Mouse (Mus musculus) cerebellum, adult 8-10 months (tissue): ENCODE data around the gene Tmc4.
"Not testable (repeated sequence)": the region's sequence is repeated elsewhere in the genome, so short reads cannot be mapped to it uniquely, and the experiment has no call there.

Source experiments
- DNase-seq: peaks from one replicate; pipeline ENCODE4 v3.0.0; 2022

The Tmc4 gene

DNA sequence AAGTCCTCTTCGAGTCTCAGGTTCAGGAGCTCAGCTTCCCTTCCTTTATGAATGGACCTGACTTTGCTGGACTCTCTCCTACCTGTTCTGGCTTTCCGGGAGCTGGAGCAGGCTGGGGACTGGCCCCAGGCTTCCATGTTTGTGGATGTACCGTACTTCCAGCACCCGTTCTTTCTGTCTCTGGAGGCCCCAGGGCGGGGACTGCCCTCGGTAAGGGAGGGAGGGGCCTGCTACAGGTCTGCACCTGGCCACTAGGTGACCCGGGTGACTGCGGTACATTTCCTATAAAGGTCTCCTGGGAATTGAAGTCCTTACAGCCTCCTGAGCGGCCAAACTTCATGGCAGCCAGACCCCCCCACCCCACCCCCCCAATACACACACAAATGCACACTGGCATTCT, at the start of gene Tmc4:
Tmc4 (minus strand) TSS at position 212 of the 400 bp plus-strand sequence.
- no peak for DNase-seq

DNA sequence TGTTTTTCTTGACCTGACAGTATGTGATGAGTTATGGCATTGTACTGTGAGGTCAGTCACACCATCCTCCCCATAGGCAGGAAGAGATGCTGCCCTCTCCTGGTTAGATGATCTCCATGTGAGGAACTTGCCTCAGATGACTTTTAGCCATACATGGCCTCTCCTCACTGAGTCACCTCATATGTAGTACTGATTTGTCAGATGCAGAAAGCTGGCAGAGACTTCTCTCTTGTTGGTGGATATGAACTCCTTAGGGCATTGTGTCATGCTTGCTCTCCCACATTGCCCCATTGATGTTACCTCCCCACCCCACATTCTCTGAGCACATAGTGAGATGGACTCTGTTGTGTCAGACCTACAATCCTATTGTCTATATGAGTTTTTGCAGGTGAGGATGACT, 48.1 kb upstream of the Tmc4 start:
- DNase-seq, result not testable (repeated sequence)

DNA sequence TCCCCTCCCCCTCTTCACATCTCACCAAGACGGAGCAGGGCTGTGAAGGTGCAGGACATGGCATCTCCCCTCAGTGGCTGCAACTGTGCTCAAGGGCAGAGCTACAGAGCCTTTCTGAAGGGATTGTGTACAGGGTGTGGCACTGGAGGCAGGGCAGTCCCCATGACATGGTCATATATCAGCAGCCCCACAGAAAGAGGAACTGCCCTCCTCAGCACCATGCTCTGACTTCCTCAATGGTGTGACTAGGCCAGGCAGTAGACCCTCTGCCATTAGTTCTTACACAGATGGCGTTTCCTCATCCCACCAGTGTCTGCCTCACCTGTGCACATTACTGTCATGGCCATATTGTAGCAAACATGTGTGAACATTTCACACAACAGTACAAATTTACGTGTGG, 42.9 kb upstream of the Tmc4 start, which contains the start of gene Pirb:
Pirb (minus strand) TSS at position 124 of the 400 bp plus-strand sequence.
- DNase-seq, result not testable (repeated sequence)

DNA sequence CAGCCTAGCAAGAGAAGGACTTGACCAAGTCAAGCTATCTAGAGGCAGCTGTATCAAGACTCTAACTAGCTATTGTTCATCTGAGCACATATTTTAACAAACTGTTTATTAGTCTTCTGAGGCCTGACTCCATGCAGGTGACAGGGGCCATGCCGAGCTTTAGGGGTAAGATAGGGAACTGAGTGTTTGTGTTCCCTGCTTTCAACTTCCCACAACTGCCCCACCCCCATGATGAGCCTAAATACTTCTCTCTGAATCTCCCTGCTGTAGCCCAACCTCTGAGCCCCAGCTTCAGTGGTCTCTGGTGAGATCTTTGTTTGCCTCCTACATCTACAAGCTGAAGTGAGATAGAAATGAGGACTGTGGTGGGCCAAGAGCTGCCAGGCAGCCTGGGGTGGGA, 37.9 kb upstream of the Tmc4 start:
- no peak for DNase-seq

DNA sequence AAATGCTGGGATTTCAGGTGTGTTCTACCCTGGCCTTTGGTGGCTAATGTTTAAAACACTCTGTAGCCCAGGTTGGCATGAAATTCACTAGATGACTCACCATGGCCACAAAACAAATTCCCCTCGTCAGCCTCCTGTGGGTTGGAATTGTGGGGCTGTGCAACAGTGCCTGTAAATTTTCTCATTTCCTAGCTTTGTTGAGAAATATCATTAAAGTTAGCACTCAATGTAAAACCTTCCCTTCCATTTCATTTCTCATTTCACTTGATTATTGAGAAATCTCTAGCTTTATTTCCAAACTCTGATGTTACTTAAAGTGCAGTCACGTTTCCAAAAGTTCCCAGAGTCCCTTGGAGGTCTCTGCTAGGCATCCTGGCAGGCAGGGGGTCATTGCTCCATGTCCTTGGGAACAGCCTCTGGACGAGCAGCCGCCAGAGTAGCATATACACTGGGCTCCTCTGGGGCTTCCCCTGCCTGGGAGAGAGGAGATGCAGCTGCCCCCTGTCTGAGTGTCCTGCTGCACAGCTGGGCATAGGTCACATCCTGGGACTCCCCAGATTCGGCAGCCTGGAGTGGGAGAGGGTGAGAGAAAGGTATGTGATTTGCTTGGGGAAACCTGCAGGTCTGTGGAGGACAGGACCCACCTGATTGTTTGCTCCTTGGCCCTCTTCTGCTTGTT, 35.0 kb upstream of the Tmc4 start:
- DNase-seq, result no peak

DNA sequence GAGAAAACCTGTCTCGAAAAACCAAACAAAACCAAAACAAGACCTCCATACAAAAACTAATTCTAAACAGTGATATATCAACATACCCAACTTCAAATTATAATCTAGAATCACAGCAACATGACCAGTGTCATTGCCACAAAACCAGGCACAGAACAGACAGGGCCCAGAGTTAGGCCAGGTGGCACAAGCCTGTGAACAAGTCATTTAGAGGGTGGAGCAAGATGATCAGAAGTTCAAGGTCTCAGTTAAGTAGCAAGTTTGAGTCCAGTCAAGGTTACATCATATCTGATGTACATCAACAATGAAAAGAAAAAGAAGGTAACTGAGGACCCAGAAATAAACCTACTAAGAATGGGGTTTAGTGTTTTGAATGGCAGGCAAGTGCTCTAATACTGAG, 31.6 kb upstream of the Tmc4 start:
- no peak for DNase-seq

DNA sequence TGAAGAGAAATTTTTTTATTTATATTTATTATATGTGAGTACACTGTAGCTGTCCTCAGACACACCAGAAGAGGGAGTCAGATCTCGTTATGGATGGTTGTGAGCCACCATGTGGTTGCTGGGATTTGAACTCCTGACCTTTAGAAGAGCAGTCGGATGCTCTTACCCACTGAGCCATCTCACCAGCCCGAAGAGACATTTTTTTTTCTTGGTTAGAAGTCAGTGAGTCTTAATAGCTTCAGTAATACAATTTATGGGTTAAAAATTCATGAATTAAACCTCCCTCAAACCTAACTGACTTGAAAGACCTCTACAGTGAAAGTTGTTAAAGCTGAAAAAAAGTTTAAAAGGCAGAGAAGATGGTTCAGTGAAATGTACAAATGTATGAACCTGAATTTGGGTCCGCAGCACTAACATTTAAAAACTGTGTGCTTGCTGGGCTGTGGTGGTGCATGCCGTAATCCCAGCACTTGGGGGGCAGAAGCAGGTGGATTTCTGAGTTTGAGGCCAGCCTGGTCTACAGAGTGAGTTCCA, 31.2 kb upstream of the Tmc4 start:
- not testable (repeated sequence) for DNase-seq

DNA sequence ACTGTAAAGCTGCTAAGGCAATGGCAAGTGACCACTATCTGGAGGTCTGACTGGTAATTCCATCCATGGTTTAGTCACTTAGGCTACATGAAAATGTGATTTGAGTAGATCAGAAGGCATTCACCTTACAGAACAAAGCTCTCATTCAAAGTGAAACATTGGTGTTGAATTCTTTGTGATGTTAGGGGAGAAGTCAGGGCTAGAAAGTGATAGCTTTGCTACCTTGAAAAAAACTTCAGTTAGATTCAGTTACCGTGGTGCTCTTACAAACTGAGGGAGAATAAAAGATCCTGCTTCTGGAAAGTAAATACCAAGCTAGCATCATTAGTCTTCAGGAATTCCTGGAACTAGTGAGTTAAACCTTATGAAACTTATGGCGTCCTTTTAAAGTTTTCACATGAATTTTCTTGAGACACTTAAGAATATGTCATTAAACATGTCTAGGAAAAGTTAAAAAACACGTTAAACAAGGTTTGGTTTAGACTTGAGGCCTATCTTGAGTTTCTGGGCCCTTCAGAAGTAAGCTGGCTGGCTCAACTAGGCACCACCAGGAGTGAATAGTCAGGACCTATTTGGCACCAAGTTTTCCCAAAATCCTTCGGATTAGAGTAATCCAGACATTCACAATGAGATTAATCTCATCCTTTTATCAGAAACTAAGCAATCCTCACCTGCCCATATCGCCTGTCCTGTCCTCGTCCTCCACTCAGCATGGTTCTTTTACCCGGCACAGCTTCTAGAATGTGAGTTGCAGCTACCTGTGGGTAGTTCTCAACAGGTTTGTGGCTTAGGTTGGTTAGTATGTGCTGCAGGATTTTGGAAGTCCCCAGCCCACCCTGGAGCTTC, 30.4 kb upstream of the Tmc4 start:
- no peak for DNase-seq

DNA sequence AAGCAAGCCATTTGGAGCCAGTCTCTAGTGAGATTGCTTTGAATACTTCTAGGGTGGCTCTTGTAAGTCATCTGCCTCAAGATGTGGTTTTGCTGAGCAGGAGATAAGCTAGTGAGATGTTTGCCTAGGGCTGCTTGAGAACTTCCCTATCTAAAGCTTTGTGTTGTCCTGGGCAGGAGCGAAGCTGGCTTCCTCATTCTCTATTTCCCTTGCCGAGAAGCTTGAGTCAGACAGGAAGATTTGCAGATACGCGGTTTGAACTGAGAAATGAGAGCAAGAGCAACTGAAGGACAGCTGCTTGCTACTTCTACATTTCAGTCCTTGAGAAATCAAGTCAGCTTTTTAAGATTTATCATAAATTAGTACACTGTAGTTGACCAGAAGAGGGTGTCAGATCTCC, 29.7 kb upstream of the Tmc4 start:
- DNase-seq, result no peak

DNA sequence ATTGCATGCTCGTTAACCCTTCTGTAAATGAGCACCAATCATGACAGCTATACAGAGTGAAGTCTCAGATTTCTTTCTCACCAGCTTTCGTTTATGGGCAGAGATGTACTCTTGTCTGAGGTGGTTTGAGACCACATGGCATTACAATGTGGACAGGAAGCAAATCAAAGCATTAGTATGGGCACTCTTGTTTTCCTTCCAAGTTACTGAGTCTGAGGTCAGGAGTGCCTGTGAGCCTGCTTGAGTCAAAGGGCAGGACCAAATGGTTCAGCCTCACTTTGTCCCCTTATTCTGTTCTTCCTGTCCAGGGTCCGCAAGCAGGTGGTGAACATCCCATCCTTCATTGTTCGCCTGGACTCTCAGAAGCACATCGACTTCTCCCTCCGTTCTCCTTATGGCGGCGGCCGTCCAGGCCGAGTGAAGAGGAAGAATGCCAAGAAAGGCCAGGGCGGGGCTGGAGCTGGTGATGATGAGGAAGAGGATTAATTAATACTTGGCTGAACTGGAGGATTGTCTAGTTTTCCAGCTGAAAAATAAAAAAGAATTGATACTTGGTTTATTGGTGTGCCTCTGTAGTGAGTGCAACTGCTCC, 29.1 kb upstream of the Tmc4 start:
- DNase-seq, result no peak

DNA sequence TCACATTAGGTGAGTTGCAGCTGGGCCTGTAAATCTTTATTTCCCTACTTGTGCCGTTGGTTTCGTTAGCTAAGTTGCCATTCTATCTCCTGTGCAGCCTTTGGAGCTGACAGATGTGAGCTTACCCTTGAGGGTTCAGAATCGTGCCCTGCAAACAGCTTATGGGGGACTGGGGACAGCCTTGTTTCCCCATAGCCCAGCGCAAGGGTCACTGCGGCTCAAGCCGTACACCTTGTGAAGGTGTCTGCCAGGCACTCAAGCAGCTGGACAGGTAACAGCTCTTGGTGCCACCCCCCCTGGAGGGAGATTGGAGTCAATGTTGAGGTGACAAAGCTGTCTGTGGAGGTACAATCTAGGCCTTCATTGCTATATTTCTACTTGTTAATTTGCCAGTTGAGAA, 28.6 kb upstream of the Tmc4 start:
- no peak for DNase-seq

DNA sequence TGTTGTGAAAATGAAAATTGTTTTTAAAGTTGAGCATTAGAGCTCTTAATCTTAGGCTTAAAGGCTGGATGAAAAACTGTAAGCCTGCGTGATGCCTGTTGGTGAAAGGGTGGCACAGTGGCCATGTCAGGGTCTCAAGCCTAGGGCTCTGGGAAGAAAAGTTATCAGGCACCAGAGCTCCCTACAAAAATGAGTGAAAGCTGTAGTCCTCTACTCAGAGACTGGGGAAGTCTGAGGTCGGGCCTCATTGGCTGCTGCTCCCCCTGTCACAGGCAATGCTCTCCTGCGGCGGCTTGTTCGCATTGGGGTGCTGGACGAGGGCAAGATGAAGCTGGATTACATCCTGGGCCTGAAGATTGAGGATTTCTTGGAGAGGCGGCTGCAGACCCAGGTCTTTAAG, 28.1 kb upstream of the Tmc4 start:
- DNase-seq, result peak; percentile 9

DNA sequence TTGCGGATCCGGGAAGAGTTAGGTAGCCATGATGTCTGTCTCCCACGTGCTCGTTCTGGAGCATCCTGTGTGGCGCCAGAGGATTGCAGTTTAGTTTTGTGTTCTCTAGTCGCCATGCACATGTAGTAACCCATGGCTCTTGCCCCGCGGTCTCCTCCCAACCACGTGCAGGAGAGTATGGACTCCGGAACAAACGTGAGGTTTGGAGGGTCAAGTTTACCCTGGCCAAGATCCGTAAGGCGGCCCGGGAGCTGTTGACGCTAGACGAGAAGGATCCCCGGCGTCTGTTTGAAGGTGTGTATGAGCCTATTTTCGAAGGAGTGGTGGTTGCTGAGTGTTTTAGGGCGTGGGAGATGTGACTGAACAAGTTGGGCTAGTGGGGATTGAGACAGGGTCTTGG, 27.1 kb upstream of the Tmc4 start:
- DNase-seq, result no peak

DNA sequence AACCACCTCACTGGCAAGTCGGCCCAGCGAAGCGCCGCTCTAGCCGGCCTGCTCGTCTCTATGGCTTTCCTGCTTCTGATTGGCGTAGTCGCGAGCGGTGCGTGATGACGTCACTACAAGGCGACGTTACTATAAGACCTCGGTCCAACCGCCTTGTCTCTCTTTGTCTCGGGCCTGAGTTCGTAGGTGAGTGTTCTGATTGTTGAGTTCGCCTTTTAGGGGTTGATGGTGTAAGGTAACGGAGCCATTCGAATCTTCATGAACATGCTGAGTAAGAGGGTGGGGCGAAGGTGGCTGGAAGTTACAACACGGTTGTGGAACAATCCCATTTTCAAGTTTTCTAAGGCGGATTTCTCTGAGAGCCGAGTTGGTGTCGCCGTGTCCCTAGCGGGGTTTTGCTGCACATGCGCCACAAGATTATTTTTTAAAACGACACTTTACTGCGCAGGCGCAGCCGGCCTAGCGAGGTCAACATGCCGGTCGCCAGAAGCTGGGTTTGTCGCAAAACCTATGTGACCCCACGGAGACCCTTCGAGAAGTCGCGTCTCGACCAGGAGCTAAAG, 26.6 kb upstream of the Tmc4 start, which contains the start of gene Rps9:
Rps9 (plus strand) TSS at position 115 of the 563 bp plus-strand sequence.
- peak; percentile 96 for DNase-seq

DNA sequence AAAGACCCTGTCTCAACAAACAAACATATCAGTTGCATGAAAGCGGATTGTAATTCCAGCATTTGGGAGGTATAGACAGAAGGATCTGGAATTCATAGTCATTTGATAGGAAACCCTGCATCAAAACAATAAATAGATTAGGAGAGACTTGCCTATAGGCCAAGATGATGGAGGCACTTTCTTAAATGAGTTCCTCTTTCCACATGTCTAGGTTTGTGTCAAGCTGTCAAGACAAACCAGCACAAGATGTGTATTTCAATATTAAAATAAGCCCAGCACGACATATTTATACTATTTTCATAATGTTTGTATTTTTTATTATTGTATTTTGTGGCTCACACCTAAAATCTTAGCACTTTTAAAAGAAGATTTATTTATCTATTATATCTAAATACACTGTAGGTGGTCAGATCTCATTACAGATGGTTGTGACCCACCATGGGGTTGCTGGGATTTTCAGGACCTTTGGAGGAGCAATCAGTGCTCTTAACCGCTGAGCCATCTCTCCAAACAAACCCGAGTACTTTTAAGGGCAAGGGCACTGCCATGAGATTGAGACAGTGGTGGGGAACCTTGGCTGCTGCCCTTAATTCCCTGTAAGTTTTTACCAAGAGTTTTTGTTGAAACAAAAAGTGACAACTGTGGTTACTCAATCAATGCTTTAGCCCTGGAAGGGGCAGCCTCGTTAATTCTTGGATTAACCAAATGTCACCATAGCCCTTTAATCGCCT, 26.0 kb upstream of the Tmc4 start:
- no peak for DNase-seq

DNA sequence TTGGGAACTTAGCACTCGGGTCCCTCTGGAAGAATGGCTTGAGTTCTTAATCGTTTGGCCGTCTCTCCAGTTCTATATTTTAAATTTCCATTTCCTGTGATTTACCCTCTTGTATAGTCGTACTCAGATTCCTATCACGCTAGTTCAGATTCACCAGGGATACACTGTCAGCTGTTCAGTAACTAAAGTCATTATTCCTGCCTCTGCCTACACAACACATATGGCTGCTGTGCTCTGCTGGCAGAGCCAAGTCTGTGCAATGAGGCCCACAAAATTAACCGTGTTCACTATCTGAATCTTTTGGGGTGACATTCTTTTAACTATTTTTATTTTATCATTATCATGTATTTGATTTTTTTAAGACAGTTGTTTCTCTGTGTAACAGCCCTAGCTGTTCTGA, 21.1 kb upstream of the Tmc4 start:
- no peak for DNase-seq

DNA sequence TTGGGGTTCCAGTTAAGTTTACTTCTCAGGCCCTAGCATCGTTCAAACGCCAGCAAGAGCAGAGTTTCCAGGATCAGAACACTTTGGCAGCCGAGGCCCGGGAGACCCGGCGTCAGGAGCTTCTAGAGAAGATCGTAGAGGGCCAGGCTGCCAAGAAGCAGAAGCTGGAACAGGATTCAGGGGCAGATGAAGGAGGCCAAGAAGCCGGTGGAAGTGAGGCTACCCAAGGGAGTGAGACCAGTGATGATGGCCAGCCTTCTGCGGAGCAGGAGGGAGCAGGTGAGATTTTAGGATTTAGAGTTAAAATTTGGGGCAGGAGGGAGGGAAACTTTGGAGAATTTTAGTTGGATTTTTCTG, 17.6 kb upstream of the Tmc4 start:
- DNase-seq, result not testable (repeated sequence)

DNA sequence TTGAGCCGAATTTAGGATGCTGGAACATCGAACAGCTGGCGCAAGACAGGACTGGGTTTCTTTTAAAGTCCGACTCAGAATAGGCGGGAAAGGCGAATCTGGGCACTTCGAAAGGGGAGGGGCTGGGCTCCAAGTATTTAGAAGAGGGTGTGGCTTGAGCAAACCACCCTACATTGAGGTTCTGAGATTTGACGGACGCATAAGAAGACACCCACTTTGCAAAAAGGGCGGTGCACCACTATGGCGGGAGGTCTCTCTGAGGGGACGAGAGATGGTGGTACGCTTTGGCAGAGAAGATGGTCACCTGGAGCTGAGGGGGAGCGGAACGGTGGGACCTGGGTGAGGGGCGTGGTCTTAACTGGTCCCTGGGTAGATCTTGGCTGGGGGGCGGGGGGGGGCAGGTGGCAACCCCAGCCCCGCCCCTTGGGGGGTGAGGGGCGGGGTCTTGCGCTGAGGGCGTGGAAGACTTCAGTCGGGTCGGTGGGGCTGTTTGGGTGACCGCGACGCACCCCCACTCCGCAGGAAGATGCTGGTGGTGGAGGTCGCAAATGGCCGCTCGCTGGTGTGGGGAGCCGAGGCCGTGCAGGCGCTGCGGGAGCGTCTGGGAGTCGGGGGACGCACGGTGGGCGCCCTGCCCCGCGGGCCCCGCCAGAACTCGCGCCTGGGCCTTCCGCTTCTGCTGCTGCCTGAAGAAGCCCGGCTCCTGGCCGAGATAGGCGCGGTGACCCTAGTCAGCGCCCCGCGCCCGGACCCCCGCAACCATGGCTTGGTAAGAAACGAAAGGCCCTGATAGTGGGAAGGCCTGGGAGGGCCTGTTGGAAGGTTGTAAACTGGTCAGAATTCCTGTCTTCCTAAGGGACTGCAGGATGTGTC, 17.0 kb upstream of the Tmc4 start:
- peak; percentile 55 for DNase-seq

DNA sequence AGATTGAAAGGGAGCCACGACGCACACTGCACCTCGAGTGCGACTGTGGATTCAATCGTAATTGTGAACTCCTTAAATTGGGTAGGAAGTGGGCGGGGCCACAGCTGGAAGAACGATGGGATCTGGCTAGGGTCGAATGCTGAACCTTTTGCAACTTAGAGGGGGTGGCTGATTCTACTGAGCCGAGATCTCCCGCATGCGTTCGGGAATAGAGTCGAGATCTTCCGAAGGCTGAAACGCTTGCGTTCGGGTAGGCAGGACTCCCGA, 16.4 kb upstream of the Tmc4 start:
- DNase-seq, result no peak

DNA sequence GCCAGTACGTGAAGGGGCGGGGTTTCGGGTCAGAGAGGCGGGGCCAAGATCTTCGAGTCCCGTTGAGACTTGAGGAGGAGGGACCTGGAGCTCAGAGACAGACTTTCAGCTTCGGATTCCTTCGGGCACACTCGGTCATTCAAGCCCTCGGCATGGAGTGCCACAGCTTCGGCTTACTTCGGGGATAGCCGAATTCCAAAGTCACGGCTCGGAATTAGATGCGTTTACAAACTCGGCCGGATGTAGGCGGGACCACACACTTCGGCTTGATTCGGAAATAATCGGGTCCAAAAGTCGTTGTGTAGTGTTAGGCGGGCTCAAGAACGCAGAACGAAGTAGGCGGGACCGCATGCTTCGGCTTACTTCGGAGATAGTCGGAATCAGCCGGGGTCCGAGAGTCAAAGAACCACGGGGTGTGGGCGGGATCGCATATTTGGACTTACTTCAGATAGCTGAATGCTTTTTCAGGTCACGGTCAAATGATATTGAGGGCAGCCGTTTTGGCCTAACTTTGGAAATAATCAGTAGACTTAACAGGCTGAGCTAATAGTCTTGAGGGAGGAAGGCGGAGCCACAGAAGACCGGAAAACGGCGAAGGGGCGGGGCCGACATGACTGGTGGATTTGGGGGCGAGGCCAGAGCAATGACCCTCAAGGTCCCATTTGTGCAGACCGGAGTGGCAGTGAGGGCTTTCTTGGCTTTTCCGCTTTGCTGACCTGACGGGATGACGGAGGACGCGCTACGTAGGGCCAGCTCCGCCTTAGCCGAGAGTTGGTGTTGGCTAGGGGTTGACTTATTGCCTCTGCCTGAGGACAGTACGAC, 15.8 kb upstream of the Tmc4 start, which contains the start of gene Mboat7:
Mboat7 (minus strand) TSS at position 537 of the 822 bp plus-strand sequence.
- peak; percentile 94 for DNase-seq
